Mouse (Mus musculus) monocyte, adult 2 months (primary cell): ENCODE measurements around the gene Itpkb.

Experiments used
- DNase-seq, 2 experiments: peaks; one replicate each; pipeline ENCODE4 v3.0.0; 2022; ENCODE audit warnings: low spot score in 2 of 2, low read depth in 1 of 2

Itpkb gene

DNA sequence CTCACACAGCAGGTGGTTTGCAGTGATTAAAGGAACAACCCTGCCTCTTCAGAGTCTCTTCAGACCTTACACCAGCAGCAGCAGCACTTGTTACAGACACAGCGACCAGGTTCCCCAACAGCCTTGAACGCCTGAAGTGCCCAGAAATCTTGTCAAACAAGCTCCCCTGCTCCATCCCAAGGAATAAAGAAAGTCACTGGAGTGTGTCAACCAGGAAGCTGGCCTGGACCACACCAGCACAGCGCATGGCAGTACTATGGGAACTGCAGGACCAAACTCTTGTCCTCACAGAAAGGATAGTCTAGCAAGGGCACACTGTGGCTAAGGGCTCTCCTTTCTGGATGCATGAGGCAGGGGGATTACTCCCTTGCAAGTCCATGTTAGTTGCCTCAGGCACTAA lies 114.1 kb downstream of the Itpkb start:
- DNase-seq: no peak

DNA sequence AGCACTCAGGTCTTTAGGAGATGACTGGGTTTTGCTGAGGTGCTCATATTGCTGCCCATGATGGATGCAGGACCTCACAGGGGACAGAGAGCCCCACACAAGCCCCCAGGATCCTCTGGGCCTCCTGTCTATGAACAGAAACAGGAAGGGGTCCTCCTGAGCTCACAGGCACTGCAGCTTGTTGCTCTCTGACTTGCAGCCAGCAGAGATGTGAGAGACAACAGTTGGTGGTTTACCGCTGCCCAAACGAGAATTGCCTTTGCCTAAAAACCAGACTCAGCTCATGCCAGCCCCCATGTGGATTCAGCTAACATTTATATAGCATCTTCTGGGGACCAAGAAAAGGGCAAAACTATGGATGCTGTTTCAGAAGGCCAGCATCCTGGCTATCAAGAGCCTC lies 119.4 kb downstream of the Itpkb start:
- DNase-seq: no peak

DNA sequence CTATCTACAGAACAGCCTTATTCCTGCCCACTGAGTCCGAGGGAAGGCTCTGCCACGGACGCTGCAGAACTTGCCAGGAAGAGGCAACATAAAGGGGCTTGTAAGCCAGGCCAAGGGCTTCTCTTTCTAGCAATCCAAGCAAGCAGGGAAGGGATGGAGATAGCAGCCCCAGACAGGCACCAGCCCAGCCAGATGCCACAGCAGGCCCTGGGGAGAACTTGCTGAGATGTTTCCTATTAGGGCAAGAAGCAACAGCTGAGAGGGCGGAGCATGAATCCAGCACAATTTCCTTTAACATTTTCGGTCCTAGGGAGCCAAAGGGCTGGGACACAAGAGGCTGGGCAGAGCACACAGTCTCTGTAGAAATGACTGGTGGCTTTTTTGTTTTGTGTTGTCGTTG lies 128.0 kb downstream of the Itpkb start:
- DNase-seq: no peak

DNA sequence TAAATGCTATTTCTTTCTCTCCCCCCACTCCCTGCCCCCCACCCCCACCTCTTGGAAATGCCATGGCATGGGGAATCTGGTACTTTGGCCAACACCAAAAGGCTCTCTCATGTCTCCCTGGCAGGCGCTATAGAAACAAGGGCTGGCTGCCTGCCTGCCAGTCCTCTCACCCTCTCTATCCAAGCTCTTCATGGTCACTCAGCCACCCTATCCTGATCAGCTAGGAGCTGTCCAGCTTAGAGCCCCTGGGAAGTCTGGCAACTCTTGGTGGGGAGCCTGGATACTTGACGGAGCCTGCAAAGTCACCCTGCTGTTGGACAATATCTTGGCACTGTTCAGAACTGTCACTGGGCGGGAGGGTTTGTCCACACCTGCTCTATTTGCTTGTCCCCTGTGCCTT lies 128.4 kb downstream of the Itpkb start:
- DNase-seq: no peak

DNA sequence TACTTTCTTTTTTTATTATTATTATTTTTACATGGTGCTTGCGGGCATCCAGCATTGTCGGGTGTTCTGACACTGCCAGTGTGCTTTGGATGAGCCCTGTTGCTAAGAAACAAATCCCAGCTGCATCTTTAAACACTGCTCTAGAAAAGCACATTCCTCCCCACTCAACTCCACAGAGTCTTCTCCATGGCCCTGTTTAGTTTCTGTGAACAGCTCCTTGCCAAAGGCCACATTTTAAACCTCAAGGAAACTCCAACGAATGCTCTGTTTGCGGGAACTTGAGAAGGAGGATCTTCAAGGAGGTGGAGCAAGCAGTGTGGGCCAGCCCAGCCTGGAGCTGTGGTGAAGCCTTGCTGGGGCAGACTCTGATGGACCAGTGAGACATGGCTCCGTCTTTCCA lies 130.4 kb downstream of the Itpkb start:
- no peak for DNase-seq

- no peak for DNase-seq
Measured at GRCm38 (mm10) chr1:180462396-180462795, 132.1 kb downstream of the Itpkb start.

- DNase-seq: no peak
Measured at GRCm38 (mm10) chr1:180462983-180463475, 132.7 kb downstream of the Itpkb start.

- DNase-seq: no peak
Measured at GRCm38 (mm10) chr1:180464357-180464756, 134.1 kb downstream of the Itpkb start.

DNA sequence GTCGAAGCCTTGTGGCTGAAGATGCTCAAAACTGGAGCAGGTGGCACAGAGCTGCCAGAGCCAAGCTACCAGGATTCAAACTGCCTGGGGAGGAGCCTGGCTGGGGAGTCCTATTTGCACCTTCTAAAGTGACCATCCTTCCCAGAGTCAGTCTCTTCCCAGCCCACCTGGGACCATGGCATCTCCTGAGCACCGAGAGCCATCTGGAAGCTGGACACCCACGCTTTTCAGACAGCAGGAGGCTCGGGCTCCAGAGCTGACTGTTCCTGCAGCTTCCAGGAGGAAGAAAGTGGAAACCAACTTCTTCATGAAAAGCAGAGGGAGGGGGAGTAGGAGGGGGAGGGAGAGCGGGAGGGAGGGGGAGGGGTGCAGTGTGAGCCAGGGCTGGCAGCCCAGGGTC lies 135.3 kb downstream of the Itpkb start:
- no peak for DNase-seq

DNA sequence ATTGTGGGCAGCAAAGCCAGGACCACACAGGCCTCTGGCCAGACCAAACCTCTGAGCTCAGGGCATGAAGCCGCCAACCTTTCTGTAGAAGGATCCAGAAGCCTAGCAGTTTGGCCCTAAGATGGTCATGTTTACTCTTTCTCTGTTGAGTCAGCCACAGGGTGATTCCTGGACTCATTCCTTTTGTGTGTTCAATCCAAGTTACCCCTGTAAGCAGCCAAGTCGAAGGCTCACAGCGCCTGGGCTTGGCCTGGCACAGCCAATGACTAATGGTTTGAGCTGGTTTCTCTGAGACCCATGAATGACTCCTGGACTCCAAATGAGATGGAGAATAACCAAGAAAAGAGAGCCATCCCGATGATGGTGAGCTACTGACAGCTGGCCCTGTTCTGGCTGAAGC lies 137.7 kb downstream of the Itpkb start:
- DNase-seq: no peak

DNA sequence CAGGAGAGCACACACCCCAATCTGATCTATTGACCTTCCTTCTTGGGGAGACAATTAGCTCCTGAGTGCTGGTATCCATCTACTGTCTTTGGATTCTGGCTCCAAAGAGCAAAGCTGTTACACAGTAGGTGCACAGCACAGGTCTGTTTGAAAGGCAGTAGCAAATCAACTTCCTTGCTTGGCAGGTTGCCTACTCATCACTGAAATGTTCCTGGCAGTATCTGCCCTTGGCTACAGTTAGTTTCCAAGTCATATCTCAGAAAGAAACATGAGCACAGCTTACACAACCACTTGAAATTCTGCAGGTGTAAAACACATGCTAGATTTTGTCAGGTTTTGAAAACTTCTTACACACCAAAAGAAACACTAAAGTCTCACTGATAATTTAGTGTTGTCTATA lies 143.3 kb downstream of the Itpkb start:
- no peak for DNase-seq
